ENCODE assay signal across 8 mouse cellular contexts in genomic region chr16:4003489-4004398, GRCm38 (mm10). TPM values are rescaled to one million over a fixed set of nuclear protein-coding genes. Genes with fewer than 3 reads are reported as not detected.
DNase-seq lines count a peak whose midpoint lies in the region; ATAC-seq lines count a peak whose summit lies in the region.

Gene Slx4, minus strand, starts transcription at chr16:4003770.

- peak within 1 kb of the TSS; percentile 82 for H3K4me2 ChIP-seq in hindbrain, embryonic 12.5 days (replicated peaks)

- H3K36me3 ChIP-seq in hindbrain, embryonic 12.5 days = peaks cover 23% of the 10 kb centered on the region

- H3K27me3 ChIP-seq in hindbrain, embryonic 12.5 days = no peaks in the 10 kb centered on the region

- peak within 1 kb of the TSS; percentile 76 for H3K4me3 ChIP-seq in hindbrain, embryonic 12.5 days

- 1% methylated on average over 57 of the region's 58 CpGs for WGBS in hindbrain, embryonic 12.5 days

- peak within 1 kb of the TSS; percentile 81 for H3K9ac ChIP-seq in hindbrain, embryonic 12.5 days

- peak; percentile 99 for DNase-seq in NIH3T3 (ENCODE audit: low read depth)
- peak; percentile 96 to 97 for DNase-seq in cerebellum, postnatal 10 days
- peak; percentile 94 to 95 for DNase-seq in frontal cortex, postnatal 10 days (ENCODE audit: low spot score in 2 of 2)
- DNase-seq in layer of hippocampus, postnatal 14 days (ENCODE audit: low spot score in 2 of 2) = peak; percentile 94 to 97
- peak; percentile 94 for DNase-seq in lung, postnatal 14 days
- DNase-seq in retina, adult 2 months (ENCODE audit: low read depth, low spot score) = peak; percentile 92
- peak; percentile 94 to 96 for DNase-seq in thymus, postnatal 36 days

- peak; percentile 98 for ATAC-seq in hindbrain, embryonic 12.5 days (ENCODE audit: low FRiP score)

- peaks cover 11% of the 10 kb centered on the region for H3K4me1 ChIP-seq in hindbrain, embryonic 12.5 days

- no peaks in the 10 kb centered on the region for H3K9me3 ChIP-seq in hindbrain, embryonic 12.5 days (replicated peaks)

- peak within 1 kb of the TSS; percentile 81 for H3K27ac ChIP-seq in hindbrain, embryonic 12.5 days

RNA-seq across cellular contexts. Expression of gene Slx4, which starts in this region (rescaled TPM):
- 34.6 and 36.8 TPM in 2 replicates for polyA plus RNA-seq in hindbrain, embryonic 12.5 days (2016; fragmentation: Nextera tagmentation; extraction: Ambion mirVana)
- 10 to 100 TPM; 45.8 to 57.8 TPM for total RNA-seq in layer of hippocampus, postnatal 14 days (2021)

Comparison
In these comparisons a context has a peak if more than half of its experiments do, and no peak if none do; other contexts are left out.
1. Peak in every context shown above with its lines: DNase-seq, ATAC-seq, H3K4me3 ChIP-seq and H3K27ac ChIP-seq.